Mouse (Mus musculus) C2C12 (cell line): ENCODE measurements around the gene Slc24a4. TPM values are rescaled to one million over a fixed set of nuclear protein-coding genes. Genes with fewer than 3 reads are reported as not detected.

Source experiments
- H3K27me3 ChIP-seq: one replicate; pipeline ENCODE4 v1.6.1; 2011; ENCODE audit not compliant: control insufficient read depth, insufficient read depth, insufficient read length
- H3K36me3 ChIP-seq: one replicate; pipeline ENCODE4 v1.6.1; 2011; ENCODE audit not compliant: control insufficient read depth, insufficient read depth
- H3K4me3 ChIP-seq: one replicate; pipeline ENCODE4 v1.5.1; 2011; ENCODE audit warnings: mild to moderate bottlenecking, control low read depth; ENCODE audit not compliant: poor library complexity, insufficient read depth, severe bottlenecking
- H3K79me2 ChIP-seq: one replicate; pipeline ENCODE4 v1.6.1; 2011; ENCODE audit not compliant: control insufficient read depth, insufficient read depth
- H3K79me3 ChIP-seq: one replicate; pipeline ENCODE4 v1.6.1; 2011; ENCODE audit warnings: low read depth, control low read depth
- H3ac ChIP-seq: one replicate; pipeline ENCODE3; 2011; ENCODE audit warnings: low read depth; ENCODE audit not compliant: control insufficient read depth, insufficient read length
- CEBPB ChIP-seq: IDR thresholded peaks from one replicate; pipeline ENCODE4 v1.6.1; 2011; ENCODE audit warnings: low read depth, mild to moderate bottlenecking, control low read depth, moderate library complexity
- CTCF ChIP-seq: IDR thresholded peaks from one replicate; pipeline ENCODE4 v1.5.1; 2011; ENCODE audit not compliant: control insufficient read depth, insufficient read depth, insufficient read length
- FOSL1 ChIP-seq: IDR thresholded peaks from one replicate; pipeline ENCODE4 v1.8.0; 2011; ENCODE audit warnings: mild to moderate bottlenecking, low read length; ENCODE audit not compliant: poor library complexity, insufficient read depth, severe bottlenecking
- MAX ChIP-seq: IDR thresholded peaks from one replicate; pipeline ENCODE4 v1.6.1; 2011; ENCODE audit warnings: mild to moderate bottlenecking, control low read depth
- MYOD1 ChIP-seq: IDR thresholded peaks from one replicate; pipeline ENCODE4 v1.6.1; 2011; ENCODE audit warnings: low read depth; ENCODE audit not compliant: control insufficient read depth, insufficient read length
- MYOG ChIP-seq: IDR thresholded peaks from one replicate; pipeline ENCODE4 v1.6.1; 2011; ENCODE audit not compliant: control insufficient read depth, insufficient read length; ENCODE audit errors: extremely low read depth
- USF1 ChIP-seq: IDR thresholded peaks from one replicate; pipeline ENCODE4 v1.6.1; 2011; ENCODE audit warnings: low read depth, mild to moderate bottlenecking, control low read depth, moderate library complexity
- polyA plus RNA-seq: library from polyadenylated mRNA; unstranded; fragments of >200 nt; fragmentation: generic; extraction: Trizol; gene quantifications from one replicate; pipeline ENCODE4 v1.2.1, GENCODE M21; 2012; ENCODE audit warnings: missing spikeins

Gene Slc24a4
- polyA plus RNA-seq, 1 experiment = not detected

DNA sequence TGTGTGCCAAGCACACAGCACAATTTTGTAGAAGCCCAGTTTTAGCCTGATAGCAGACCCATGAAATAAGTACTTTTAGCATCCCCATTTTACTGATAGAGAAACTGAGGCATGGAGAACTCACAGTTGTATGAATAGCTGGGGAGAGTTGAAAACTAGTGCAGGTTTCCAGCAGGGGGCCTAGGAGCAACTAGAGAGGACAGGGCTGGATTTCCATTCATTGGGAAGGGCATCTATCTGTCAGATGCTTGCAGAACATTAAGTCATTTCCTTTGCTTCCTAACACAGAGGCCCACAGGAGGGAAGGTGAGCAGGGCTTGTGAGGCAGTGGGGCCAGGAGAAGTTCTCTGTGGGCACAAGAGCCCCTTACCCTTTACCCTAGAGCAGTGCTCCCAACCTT lies 126.5 kb downstream of the Slc24a4 start:
- no peaks in the 10 kb centered on the region for H3K79me2 ChIP-seq
- H3K36me3 ChIP-seq = no peaks in the 10 kb centered on the region
- H3K79me3 ChIP-seq = no peaks in the 10 kb centered on the region
- TF ChIP-seq MYOG = no peak
- TF ChIP-seq MYOD1 = no peak
- TF ChIP-seq FOSL1 = no peak
- no peak overlapping the region for H3K4me3 ChIP-seq
- no peak overlapping the region for H3ac ChIP-seq
- H3K27me3 ChIP-seq = no peaks in the 10 kb centered on the region

GRCm38 (mm10) chr12:102258522-102259112 lies 130.1 kb downstream of the Slc24a4 start:
- Histone ChIP-seq H3ac (no peak overlapping the region), H3K36me3 (no peaks in the 10 kb centered on the region), H3K79me2 (no peaks in the 10 kb centered on the region), H3K4me3 (no peak overlapping the region), H3K79me3 (no peaks in the 10 kb centered on the region), H3K27me3 (no peaks in the 10 kb centered on the region)
- TF ChIP-seq MAX (no peak), CEBPB (no peak), MYOG (no peak), CTCF (no peak), FOSL1 (no peak), USF1 (no peak), MYOD1 (peak; percentile 59)

- no peaks in the 10 kb centered on the region for H3K36me3 ChIP-seq
- peak; percentile 34 for TF ChIP-seq MYOD1
- TF ChIP-seq MYOG = no peak
- TF ChIP-seq MAX = no peak
- no peak for TF ChIP-seq CEBPB
- no peak for TF ChIP-seq FOSL1
- TF ChIP-seq CTCF = no peak
- no peak for TF ChIP-seq USF1
- H3K79me2 ChIP-seq = no peaks in the 10 kb centered on the region
- H3K79me3 ChIP-seq = no peaks in the 10 kb centered on the region
- H3K4me3 ChIP-seq = no peak overlapping the region
- H3ac ChIP-seq = no peak overlapping the region
- H3K27me3 ChIP-seq = no peaks in the 10 kb centered on the region
These were observed 133.4 kb downstream of the Slc24a4 start for GRCm38 (mm10) chr12:102261933-102262396.

DNA sequence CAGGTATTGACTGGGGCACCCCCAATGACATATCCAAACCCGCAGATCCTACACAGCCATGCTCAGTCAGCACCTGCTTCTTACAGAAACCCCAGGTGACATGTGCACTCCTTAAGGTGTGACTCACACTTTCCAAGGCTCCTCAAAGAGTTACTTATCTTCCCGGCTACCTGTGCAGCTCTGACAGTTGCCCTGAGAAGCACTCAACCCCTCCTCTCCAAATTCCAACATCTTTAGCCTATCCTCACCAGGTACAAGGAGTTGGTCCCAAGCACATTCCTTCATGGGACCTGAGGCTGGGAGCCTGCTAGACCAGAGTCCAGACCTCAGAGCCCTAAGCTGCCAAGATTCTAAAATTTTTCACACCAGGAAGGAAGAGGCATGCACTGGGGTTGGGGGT lies 134.3 kb downstream of the Slc24a4 start:
- no peak overlapping the region for H3ac ChIP-seq
- H3K27me3 ChIP-seq = no peaks in the 10 kb centered on the region
- no peak overlapping the region for H3K4me3 ChIP-seq
- no peaks in the 10 kb centered on the region for H3K79me2 ChIP-seq
- H3K36me3 ChIP-seq = no peaks in the 10 kb centered on the region
- TF ChIP-seq CTCF = no peak
- TF ChIP-seq MYOG = no peak
- no peak for TF ChIP-seq FOSL1
- no peak for TF ChIP-seq CEBPB
- TF ChIP-seq MAX = no peak
- TF ChIP-seq MYOD1 = no peak
- TF ChIP-seq USF1 = no peak
- H3K79me3 ChIP-seq = no peaks in the 10 kb centered on the region

DNA sequence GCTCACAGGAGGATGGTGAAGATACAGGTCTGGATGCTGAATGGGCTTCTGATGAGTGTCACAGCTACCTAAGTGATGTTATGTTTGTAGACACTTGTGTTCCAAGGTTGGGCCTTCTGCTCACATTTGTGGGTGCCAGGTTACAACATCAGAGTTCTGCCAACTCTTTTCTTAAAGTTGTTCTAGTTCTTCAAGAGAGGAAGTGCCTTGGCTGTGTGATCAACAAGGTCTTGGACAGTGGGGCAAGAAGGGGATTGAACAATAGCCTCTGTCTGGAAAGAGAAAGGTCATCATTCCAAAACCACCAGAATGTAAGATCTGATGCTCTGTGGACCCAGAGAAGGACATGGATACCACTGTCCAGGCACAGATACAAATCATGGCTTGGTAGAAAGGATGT lies 134.7 kb downstream of the Slc24a4 start:
- no peaks in the 10 kb centered on the region for H3K79me3 ChIP-seq
- H3ac ChIP-seq = no peak overlapping the region
- no peaks in the 10 kb centered on the region for H3K79me2 ChIP-seq
- H3K27me3 ChIP-seq = no peaks in the 10 kb centered on the region
- H3K36me3 ChIP-seq = no peaks in the 10 kb centered on the region
- TF ChIP-seq CEBPB (no peak), CTCF (no peak), MYOG (no peak), MYOD1 (no peak), FOSL1 (no peak), USF1 (no peak), MAX (no peak)
- H3K4me3 ChIP-seq = no peak overlapping the region

DNA sequence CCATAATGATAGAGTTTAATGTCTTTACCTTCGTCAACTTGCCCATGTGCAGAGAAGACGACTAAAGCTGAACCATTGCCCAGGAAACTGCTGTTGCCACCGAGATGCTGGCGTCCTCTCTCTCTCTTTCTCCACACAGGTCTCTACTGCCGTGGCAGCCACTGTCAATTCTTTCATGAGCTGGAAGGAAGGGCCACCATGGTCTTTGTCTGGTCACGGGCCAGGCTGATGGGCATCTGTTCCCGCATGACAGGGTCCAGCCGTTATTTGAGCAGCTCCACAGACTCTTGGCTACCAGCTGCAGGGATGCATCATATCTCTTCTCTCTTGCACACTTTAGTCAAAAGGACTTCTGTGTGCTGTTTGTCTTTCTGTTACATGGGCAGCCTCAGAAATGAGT lies 137.9 kb downstream of the Slc24a4 start:
- TF ChIP-seq MYOD1 (no peak), CEBPB (no peak), CTCF (no peak), FOSL1 (no peak), MAX (no peak), USF1 (no peak), MYOG (no peak)
- H3K27me3 ChIP-seq = no peaks in the 10 kb centered on the region
- no peaks in the 10 kb centered on the region for H3K79me2 ChIP-seq
- H3ac ChIP-seq = no peak overlapping the region
- no peaks in the 10 kb centered on the region for H3K36me3 ChIP-seq
- H3K79me3 ChIP-seq = no peaks in the 10 kb centered on the region
- no peak overlapping the region for H3K4me3 ChIP-seq
